Mouse (Mus musculus) kidney, adult 2 months (tissue): ENCODE measurements around the gene G6pc. TPM values are rescaled to one million over a fixed set of nuclear protein-coding genes. Genes with fewer than 3 reads are reported as not detected.

ENCODE experiments used
- DNase-seq: peaks from one replicate; pipeline ENCODE4 v3.0.0; 2021
- H3K27ac ChIP-seq: fragments of 200-500 bp; 2 replicates; pipeline ENCODE4 v1.5.1; 2012; ENCODE audit warnings: low read depth, low read length, control low read depth, inconsistent platforms; ENCODE audit not compliant: insufficient read depth
- H3K27me3 ChIP-seq: fragments of 200-500 bp; replicated peaks from 2 replicates; pipeline ENCODE4 v1.6.1; 2012; ENCODE audit warnings: mild to moderate bottlenecking, moderate library complexity, low read length, inconsistent platforms; ENCODE audit not compliant: control insufficient read depth, insufficient read depth
- H3K36me3 ChIP-seq: fragments of 200-500 bp; 2 replicates; pipeline ENCODE4 v1.6.1; 2012; ENCODE audit warnings: mild to moderate bottlenecking, moderate library complexity, low read length, inconsistent platforms; ENCODE audit not compliant: control insufficient read depth, insufficient read depth
- H3K4me1 ChIP-seq: fragments of 200-500 bp; 2 replicates; pipeline ENCODE4 v1.6.1; 2011; ENCODE audit warnings: low read length; ENCODE audit not compliant: control insufficient read depth, insufficient read depth
- H3K4me3 ChIP-seq: fragments of 200-500 bp; 2 replicates; pipeline ENCODE4 v1.5.1; 2011; ENCODE audit warnings: mild to moderate bottlenecking, low read depth, low read length, control low read depth; ENCODE audit not compliant: insufficient read depth
- CTCF ChIP-seq: fragments of 200-500 bp; conservative IDR thresholded peaks from 2 replicates; pipeline ENCODE4 v1.5.1; 2011; ENCODE audit warnings: low read depth, mild to moderate bottlenecking, control low read depth, low read length, moderate library complexity, mixed read lengths; ENCODE audit not compliant: insufficient read depth, insufficient read length
- POLR2A ChIP-seq: fragments of 200-500 bp; IDR thresholded peaks from one replicate; pipeline ENCODE4 v1.6.1; 2011; ENCODE audit warnings: low read depth, low read length, control low read depth
- WGBS: fragments of 180-500 bp; shearing (Covaris S2); methylation state at CpG from one replicate; pipeline ENCODE4 v1.1.7; 2018; 5-methylcytosine and 5-hydroxymethylcytosine counted together
- polyA plus RNA-seq: library from polyadenylated mRNA; depleted of rRNA; stranded (reverse); fragments of >200 nt; gene quantifications from 2 replicates; pipeline ENCODE4 v1.2.3, GENCODE M21; 2012

G6pc gene
- polyA plus RNA-seq, 1 experiment = 349 TPM

DNA sequence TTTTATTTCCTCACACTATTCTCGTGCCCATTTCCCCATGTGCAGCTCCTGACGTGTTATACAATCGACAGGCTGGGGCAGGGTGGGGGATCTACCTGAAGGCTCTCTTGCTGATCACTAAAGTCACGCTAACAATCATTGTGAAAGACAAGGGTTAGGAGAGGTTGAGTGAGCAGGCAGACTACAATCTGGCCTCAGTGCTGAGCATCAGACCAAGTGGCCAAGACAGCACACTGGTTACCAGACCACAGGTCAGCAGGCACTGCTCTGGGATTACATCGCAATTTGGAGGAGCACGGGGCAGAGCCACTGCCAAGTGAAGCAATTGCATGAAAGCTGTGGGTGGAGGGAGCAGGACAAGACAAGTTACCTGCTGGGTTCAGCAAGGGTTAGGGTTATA lies 11.6 kb downstream of the G6pc start:
- TF ChIP-seq CTCF = no peak
- peak; percentile 69 for TF ChIP-seq POLR2A
- Histone ChIP-seq H3K27me3 (no peaks in the 10 kb centered on the region), H3K36me3 (peaks cover 13% of the 10 kb centered on the region; the same call in 1 of the 2 replicates), H3K4me3 (no peak overlapping the region), H3K4me1 (no peaks in the 10 kb centered on the region), H3K27ac (no peak overlapping the region)
- WGBS = 49% methylated on average over 6 of the region's 6 CpGs
- peak; percentile 69 for DNase-seq

- DNase-seq = no peak
- Histone ChIP-seq H3K27ac (no peak overlapping the region), H3K36me3 (peaks cover 2% of the 10 kb centered on the region; the same call in 1 of the 2 replicates), H3K27me3 (no peaks in the 10 kb centered on the region), H3K4me3 (no peak overlapping the region), H3K4me1 (no peaks in the 10 kb centered on the region)
- TF ChIP-seq CTCF (no peak), POLR2A (no peak)
- WGBS = 29% methylated on average over 4 of the region's 4 CpGs
Measured at GRCm38 (mm10) chr11:101381817-101382216, 14.5 kb downstream of the G6pc start.

- no peaks in the 10 kb centered on the region for H3K27me3 ChIP-seq
Measured at GRCm38 (mm10) chr11:101395110-101395509, 27.7 kb downstream of the G6pc start.

DNA sequence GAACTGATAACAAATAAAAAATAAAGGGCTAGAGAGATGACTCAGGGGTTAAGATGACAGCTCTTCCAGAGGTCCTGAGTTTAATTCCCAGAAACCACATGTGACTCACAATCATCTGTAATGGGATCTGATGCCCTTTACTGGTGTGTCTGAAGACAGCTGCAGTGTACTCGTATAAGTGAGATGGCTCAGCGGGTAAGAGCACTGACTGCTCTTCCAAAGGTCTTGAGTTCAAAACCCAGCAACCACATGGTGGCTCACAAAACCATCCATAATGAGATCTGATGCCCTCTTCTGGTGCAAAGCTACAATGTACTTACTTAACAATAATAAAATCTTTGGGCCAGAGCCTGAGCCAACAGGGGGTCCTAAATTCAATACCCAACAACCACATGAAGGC lies 47.9 kb downstream of the G6pc start:
- H3K36me3 ChIP-seq = peaks cover 2% of the 10 kb centered on the region; the same call in 1 of the 2 replicates
- TF ChIP-seq CTCF = no peak
- TF ChIP-seq POLR2A = no peak
- no peak for DNase-seq
- no peak overlapping the region for H3K4me3 ChIP-seq
- H3K27me3 ChIP-seq = no peaks in the 10 kb centered on the region
- 75% methylated on average over 2 of the region's 2 CpGs for WGBS
- H3K4me1 ChIP-seq = peaks cover 9% of the 10 kb centered on the region; the same call in 1 of the 2 replicates
- H3K27ac ChIP-seq = no peak overlapping the region

More at GRCm38 (mm10) chr11:101395110-101395509, 27.7 kb downstream of the G6pc start:
- TF ChIP-seq CTCF (peak; percentile 98), POLR2A (no peak)
- Histone ChIP-seq H3K4me1 (peaks cover 6% of the 10 kb centered on the region), H3K36me3 (no peaks in the 10 kb centered on the region), H3K4me3 (no peak overlapping the region), H3K27ac (no peak overlapping the region; the same call in 1 of the 2 replicates)
- WGBS = under 1% methylated on average over 8 of the region's 8 CpGs
- peak; percentile 92 for DNase-seq

DNA sequence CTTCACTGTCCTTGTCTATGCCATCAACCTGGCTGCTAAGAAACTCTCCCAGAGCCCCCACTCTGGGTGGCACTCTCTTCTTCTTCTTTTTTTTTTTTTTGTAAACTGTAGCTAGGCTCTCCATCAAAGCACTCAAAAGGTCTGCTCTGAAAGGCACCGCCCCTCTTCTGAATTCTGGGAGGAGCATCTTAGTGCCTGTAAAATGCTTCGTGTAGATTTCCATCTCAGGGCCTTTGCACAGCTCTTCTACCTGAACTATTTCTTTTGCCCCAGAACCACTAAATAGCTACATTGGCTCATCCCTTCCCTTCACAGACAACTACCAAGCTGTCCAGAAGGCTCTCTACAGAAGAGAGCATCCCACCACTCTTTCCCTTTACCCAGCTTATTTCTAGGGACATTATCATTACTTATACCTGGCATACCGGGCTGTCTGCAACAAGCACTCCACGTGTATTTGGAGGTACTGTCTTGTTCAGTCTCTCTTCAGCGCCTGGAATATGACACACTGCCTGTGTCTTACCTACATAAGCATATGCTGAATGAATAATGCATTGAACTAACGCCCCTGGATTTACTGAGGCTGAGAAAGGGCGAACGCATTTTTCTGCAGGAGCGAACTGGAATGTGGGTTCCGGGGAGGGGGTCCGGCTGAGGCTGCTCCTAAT lies 49.2 kb downstream of the G6pc start:
- peak overlapping the region; percentile 91 for H3K4me3 ChIP-seq
- no peak overlapping the region for H3K27ac ChIP-seq
- no peaks in the 10 kb centered on the region for H3K36me3 ChIP-seq
- H3K4me1 ChIP-seq = peaks cover 9% of the 10 kb centered on the region; the same call in 1 of the 2 replicates
- no peaks in the 10 kb centered on the region for H3K27me3 ChIP-seq
- WGBS = 2% methylated on average over 11 of the region's 11 CpGs
- DNase-seq = peak; percentile 25
- TF ChIP-seq POLR2A (no peak), CTCF (no peak)

DNA sequence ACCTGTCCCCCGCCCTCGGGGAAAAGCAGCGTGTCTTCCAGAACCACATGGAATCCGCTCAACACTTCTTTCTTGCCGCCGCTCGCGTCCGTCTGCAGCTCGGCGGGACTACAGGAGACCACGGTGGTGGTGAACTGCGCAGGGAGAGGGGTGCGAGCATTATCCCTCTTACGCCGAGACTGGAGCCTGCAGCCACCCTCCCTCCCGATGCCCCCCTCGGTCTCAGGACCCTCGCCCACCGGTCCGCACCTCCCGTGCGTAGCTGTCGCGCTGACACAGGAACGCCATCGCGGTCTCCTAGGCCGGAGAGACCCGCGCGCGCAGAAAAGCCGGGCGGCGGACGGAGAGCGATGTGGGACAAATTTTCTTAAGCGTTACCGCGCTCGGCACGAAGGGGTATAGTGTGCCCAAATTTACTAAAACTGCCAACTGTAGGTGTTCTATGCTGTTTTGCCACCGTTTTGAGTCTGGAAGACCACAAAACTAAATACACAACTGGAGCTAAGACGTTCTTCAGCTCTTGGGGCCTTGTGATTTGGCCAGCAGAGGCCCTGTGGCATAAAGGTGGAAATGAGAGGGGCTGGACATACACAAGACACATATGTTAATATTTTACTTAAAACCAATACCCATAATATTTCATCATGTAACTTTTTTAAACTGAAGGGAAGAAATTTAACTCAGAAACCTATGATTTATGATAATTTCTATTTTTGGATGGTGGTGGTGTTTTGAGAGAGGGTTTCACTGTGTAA lies 49.9 kb downstream of the G6pc start, which contains the start of gene Aarsd1:
Gene Aarsd1, minus strand, starts transcription at position 515 of the 755 bp plus-strand sequence.
- Histone ChIP-seq H3K27me3 (no peaks in the 10 kb centered on the region), H3K4me3 (peak within 1 kb of the TSS; percentile 91), H3K27ac (peak within 1 kb of the TSS; percentile 93), H3K36me3 (no peaks in the 10 kb centered on the region), H3K4me1 (peaks cover 9% of the 10 kb centered on the region; the same call in 1 of the 2 replicates)
- TF ChIP-seq CTCF (0 out of 2 replicates have a peak, but pooled peaks have one; percentile 0), POLR2A (no peak)
- under 1% methylated on average over 45 of the region's 45 CpGs for whole genome bisulfite sequencing
- peak; percentile 92 for DNase-seq

- H3K36me3 ChIP-seq = no peaks in the 10 kb centered on the region
- H3K4me1 ChIP-seq = peaks cover 12% of the 10 kb centered on the region
- TF ChIP-seq CTCF (no peak), POLR2A (no peak)
- 69% methylated on average over 6 of the region's 6 CpGs for WGBS
- H3K4me3 ChIP-seq = no peak overlapping the region
- H3K27me3 ChIP-seq = no peaks in the 10 kb centered on the region
- DNase-seq = no peak
- no peak overlapping the region for H3K27ac ChIP-seq
Measured at GRCm38 (mm10) chr11:101418991-101419390, 51.6 kb downstream of the G6pc start.
